Mouse (Mus musculus) lung, adult 2 months (tissue): Measurements from ENCODE around the gene Shank2. TPM values are rescaled to one million over a fixed set of nuclear protein-coding genes. Genes with fewer than 3 reads are reported as not detected.

ENCODE experiments used
- DNase-seq: peaks from one replicate; pipeline ENCODE4 v3.0.0; 2022
- H3K4me1 ChIP-seq: fragments of 200-500 bp; 2 replicates; pipeline ENCODE4 v1.6.1; 2011; ENCODE audit warnings: low read length; ENCODE audit not compliant: control insufficient read depth, insufficient read depth
- H3K4me3 ChIP-seq: fragments of 200-500 bp; replicated peaks from 2 replicates; pipeline ENCODE3; 2011; ENCODE audit warnings: low read depth, mild to moderate bottlenecking, control low read depth, low read length; ENCODE audit errors: extremely low read depth
- CTCF ChIP-seq: fragments of 200-500 bp; IDR thresholded peaks from 2 replicates; pipeline ENCODE4 v1.5.1; 2011; ENCODE audit warnings: mild to moderate bottlenecking, low read length, control low read depth; ENCODE audit not compliant: insufficient read depth
- POLR2A ChIP-seq: fragments of 200-500 bp; IDR thresholded peaks from 2 replicates; pipeline ENCODE4 v1.6.1; 2011; ENCODE audit warnings: low read depth, mild to moderate bottlenecking, control low read depth, low read length, borderline replicate concordance; ENCODE audit errors: extremely low read depth
- WGBS: fragments of 180-500 bp; shearing (Covaris S2); methylation state at CpG from one replicate; pipeline ENCODE4 v1.1.7; 2018; 5-methylcytosine and 5-hydroxymethylcytosine counted together
- polyA plus RNA-seq: library from polyadenylated mRNA; depleted of rRNA; stranded (reverse); fragments of >200 nt; gene quantifications from 2 replicates; pipeline ENCODE4 v1.2.3, GENCODE M21; 2012

The Shank2 gene
- polyA plus RNA-seq, 1 experiment: 3.5 TPM

- DNase-seq: no peak
- no peaks in the 10 kb centered on the region; the same call in 1 of the 2 replicates for H3K4me1 ChIP-seq
- 66% methylated on average over 8 of the region's 8 CpGs for WGBS
- TF ChIP-seq CTCF: no peak
- no peak overlapping the region for H3K4me3 ChIP-seq
Observed at GRCm38 (mm10) chr7:144153682-144154081, 152.0 kb downstream of the Shank2 start.

GRCm38 (mm10) chr7:144157936-144158335 lies 156.2 kb downstream of the Shank2 start:
- DNase-seq: no peak

GRCm38 (mm10) chr7:144159556-144159955 lies 157.8 kb downstream of the Shank2 start:
- no peak for TF ChIP-seq CTCF
- DNase-seq: no peak
- no peaks in the 10 kb centered on the region for H3K4me1 ChIP-seq
- WGBS: 78% methylated on average over 8 of the region's 8 CpGs
- H3K4me3 ChIP-seq: no peak overlapping the region

More at GRCm38 (mm10) chr7:144157936-144158335, 156.2 kb downstream of the Shank2 start:
- no peaks in the 10 kb centered on the region; the same call in 1 of the 2 replicates for H3K4me1 ChIP-seq
- TF ChIP-seq POLR2A (no peak), CTCF (no peak)
- 81% methylated on average over 8 of the region's 8 CpGs for WGBS
- H3K4me3 ChIP-seq: no peak overlapping the region

GRCm38 (mm10) chr7:144160066-144160465 lies 158.3 kb downstream of the Shank2 start:
- 41% methylated on average over 2 of the region's 2 CpGs for WGBS

GRCm38 (mm10) chr7:144160646-144161249 lies 159.0 kb downstream of the Shank2 start:
- H3K4me3 ChIP-seq: no peak overlapping the region
- WGBS: 87% methylated on average over 15 of the region's 15 CpGs
- TF ChIP-seq CTCF (no peak), POLR2A (no peak)
- DNase-seq: no peak
- no peaks in the 10 kb centered on the region for H3K4me1 ChIP-seq

More at GRCm38 (mm10) chr7:144160066-144160465, 158.3 kb downstream of the Shank2 start:
- Histone ChIP-seq H3K4me1 (no peaks in the 10 kb centered on the region), H3K4me3 (no peak overlapping the region)
- no peak for DNase-seq
- TF ChIP-seq CTCF: no peak
- no peak for TF ChIP-seq POLR2A

- no peaks in the 10 kb centered on the region for H3K4me1 ChIP-seq
- WGBS: 48% methylated on average over 5 of the region's 5 CpGs
- TF ChIP-seq POLR2A: no peak
- TF ChIP-seq CTCF: no peak
- no peak overlapping the region for H3K4me3 ChIP-seq
- DNase-seq: no peak
Observed at GRCm38 (mm10) chr7:144170272-144170671, 168.5 kb downstream of the Shank2 start.

GRCm38 (mm10) chr7:144170686-144171085 lies 169.0 kb downstream of the Shank2 start:
- TF ChIP-seq POLR2A (no peak), CTCF (no peak)
- DNase-seq: no peak
- WGBS: 72% methylated on average over 9 of the region's 9 CpGs
- Histone ChIP-seq H3K4me3 (no peak overlapping the region), H3K4me1 (no peaks in the 10 kb centered on the region)

- no peaks in the 10 kb centered on the region for H3K4me1 ChIP-seq
- TF ChIP-seq POLR2A (no peak), CTCF (no peak)
- no peak for DNase-seq
- 87% methylated on average over 6 of the region's 6 CpGs for WGBS
- H3K4me3 ChIP-seq: no peak overlapping the region
Observed at GRCm38 (mm10) chr7:144173869-144174268, 172.1 kb downstream of the Shank2 start.

GRCm38 (mm10) chr7:144174329-144174728 lies 172.6 kb downstream of the Shank2 start:
- WGBS: 73% methylated on average over 14 of the region's 14 CpGs
- TF ChIP-seq CTCF (no peak), POLR2A (no peak)
- Histone ChIP-seq H3K4me3 (no peak overlapping the region), H3K4me1 (no peaks in the 10 kb centered on the region)
- no peak for DNase-seq

GRCm38 (mm10) chr7:144175025-144175424 lies 173.3 kb downstream of the Shank2 start:
- 27% methylated on average over 7 of the region's 7 CpGs for WGBS
- TF ChIP-seq CTCF (no peak), POLR2A (no peak)
- no peak for DNase-seq
- Histone ChIP-seq H3K4me1 (no peaks in the 10 kb centered on the region), H3K4me3 (no peak overlapping the region)
